Mouse (Mus musculus): Measurements from ENCODE around the gene Neurl1a.

The Neurl1a gene

GRCm38 (mm10) chr19:47242227-47242626, 63.6 kb downstream of the Neurl1a start:
- DNase-seq (ENCODE audit: extremely low spot score, low spot score) = no peak

- DNase-seq (ENCODE audit: extremely low spot score, low spot score) = no peak
These were observed 66.9 kb downstream of the Neurl1a start for GRCm38 (mm10) chr19:47245512-47245911.

- no peak for DNase-seq (ENCODE audit: extremely low spot score, low spot score)
These were observed 69.2 kb downstream of the Neurl1a start for GRCm38 (mm10) chr19:47247791-47248190.

- DNase-seq (ENCODE audit: extremely low spot score, low spot score) = no peak
These were observed 69.7 kb downstream of the Neurl1a start for GRCm38 (mm10) chr19:47248296-47248695.

GRCm38 (mm10) chr19:47248906-47249568, 70.4 kb downstream of the Neurl1a start:
- DNase-seq (ENCODE audit: extremely low spot score, low spot score) = no peak

- no peak for DNase-seq (ENCODE audit: extremely low spot score, low spot score)
These were observed 72.3 kb downstream of the Neurl1a start for GRCm38 (mm10) chr19:47250931-47251330.

GRCm38 (mm10) chr19:47253053-47253628, 74.5 kb downstream of the Neurl1a start:
- DNase-seq (ENCODE audit: extremely low spot score, low spot score) = peak; percentile 40

- DNase-seq (ENCODE audit: extremely low spot score, low spot score) = no peak
These were observed 76.4 kb downstream of the Neurl1a start for GRCm38 (mm10) chr19:47255036-47255435.

GRCm38 (mm10) chr19:47255919-47256318, 77.3 kb downstream of the Neurl1a start:
- DNase-seq (ENCODE audit: extremely low spot score, low spot score) = no peak

GRCm38 (mm10) chr19:47259581-47259980, 81.0 kb downstream of the Neurl1a start:
- peak; percentile 61 for DNase-seq (ENCODE audit: extremely low spot score, low spot score)

- DNase-seq (ENCODE audit: extremely low spot score, low spot score) = no peak
These were observed 82.6 kb downstream of the Neurl1a start for GRCm38 (mm10) chr19:47261196-47261595.

- no peak for DNase-seq (ENCODE audit: extremely low spot score, low spot score)
These were observed 85.0 kb downstream of the Neurl1a start for GRCm38 (mm10) chr19:47263621-47264020.

- DNase-seq (ENCODE audit: extremely low spot score, low spot score) = peak; percentile 71
These were observed 85.9 kb downstream of the Neurl1a start for GRCm38 (mm10) chr19:47264322-47265092.

- DNase-seq (ENCODE audit: extremely low spot score, low spot score) = no peak
These were observed 87.6 kb downstream of the Neurl1a start for GRCm38 (mm10) chr19:47266070-47266801.

GRCm38 (mm10) chr19:47267066-47267465, 88.4 kb downstream of the Neurl1a start:
- no peak for DNase-seq (ENCODE audit: extremely low spot score, low spot score)

- peak; percentile 36 for DNase-seq (ENCODE audit: extremely low spot score, low spot score)
These were observed 91.1 kb downstream of the Neurl1a start for GRCm38 (mm10) chr19:47269729-47270128.

GRCm38 (mm10) chr19:47270520-47270919, 91.9 kb downstream of the Neurl1a start:
- DNase-seq (ENCODE audit: extremely low spot score, low spot score) = no peak

- DNase-seq (ENCODE audit: extremely low spot score, low spot score) = no peak
These were observed 98.1 kb downstream of the Neurl1a start for GRCm38 (mm10) chr19:47276730-47277129.

- no peak for DNase-seq (ENCODE audit: extremely low spot score, low spot score)
These were observed 100.8 kb downstream of the Neurl1a start for GRCm38 (mm10) chr19:47279372-47279771.

- DNase-seq (ENCODE audit: extremely low spot score, low spot score) = no peak
These were observed 101.3 kb downstream of the Neurl1a start for GRCm38 (mm10) chr19:47279788-47280532.

- DNase-seq (ENCODE audit: extremely low spot score, low spot score) = no peak
These were observed 102.3 kb downstream of the Neurl1a start for GRCm38 (mm10) chr19:47280894-47281293.
